Mouse (Mus musculus) testis, adult 2 months (tissue): ENCODE measurements around the gene Mroh2a. TPM values are rescaled to one million over a fixed set of nuclear protein-coding genes. Genes with fewer than 3 reads are reported as not detected.

Source experiments
- H3K27ac ChIP-seq: fragments of 200-500 bp; 2 replicates; pipeline ENCODE4 v1.5.1; 2012; ENCODE audit warnings: low read depth, low read length; ENCODE audit not compliant: control insufficient read depth, insufficient read depth
- H3K27me3 ChIP-seq: fragments of 200-500 bp; 2 replicates; pipeline ENCODE4 v1.6.1; 2012; ENCODE audit warnings: mild to moderate bottlenecking, low read length, moderate library complexity; ENCODE audit not compliant: control insufficient read depth, insufficient read depth
- H3K36me3 ChIP-seq: fragments of 200-500 bp; 2 replicates; pipeline ENCODE4 v1.6.1; 2012; ENCODE audit warnings: mild to moderate bottlenecking, low read length; ENCODE audit not compliant: control insufficient read depth, insufficient read depth
- H3K4me1 ChIP-seq: fragments of 200-500 bp; 2 replicates; pipeline ENCODE4 v1.6.1; 2012; ENCODE audit warnings: low read length; ENCODE audit not compliant: control insufficient read depth, insufficient read depth
- H3K4me3 ChIP-seq: fragments of 200-500 bp; 2 replicates; pipeline ENCODE4 v1.5.1; 2012; ENCODE audit warnings: low read depth, mild to moderate bottlenecking, low read length, moderate library complexity, mixed read lengths; ENCODE audit not compliant: control insufficient read depth
- CTCF ChIP-seq: fragments of 200-500 bp; IDR thresholded peaks from 2 replicates; pipeline ENCODE4 v1.5.1; 2012; ENCODE audit warnings: low read depth, mild to moderate bottlenecking, inconsistent platforms, low read length, moderate library complexity; ENCODE audit not compliant: control insufficient read depth, insufficient read depth, insufficient replicate concordance
- POLR2A ChIP-seq: fragments of 200-500 bp; IDR thresholded peaks from 2 replicates; pipeline ENCODE4 v1.6.1; 2012; ENCODE audit warnings: low read depth, mild to moderate bottlenecking, inconsistent platforms, low read length, moderate library complexity; ENCODE audit not compliant: control insufficient read depth
- polyA plus RNA-seq: library from polyadenylated mRNA; depleted of rRNA; stranded (reverse); fragments of >200 nt; gene quantifications from 2 replicates; pipeline ENCODE4 v1.2.3, GENCODE M21; 2012

Gene Mroh2a
- polyA plus RNA-seq, 1 experiment, result 116 TPM

GRCm38 (mm10) chr1:88256886-88257663 is 30.3 kb downstream of the Mroh2a start:
- no peaks in the 10 kb centered on the region for H3K27me3 ChIP-seq
- peaks cover 1% of the 10 kb centered on the region; the same call in 1 of the 2 replicates for H3K36me3 ChIP-seq
- no peak overlapping the region for H3K4me3 ChIP-seq
- no peaks in the 10 kb centered on the region; the same call in 1 of the 2 replicates for H3K4me1 ChIP-seq
- TF ChIP-seq POLR2A (no peak), CTCF (no peak)
- H3K27ac ChIP-seq, result no peak overlapping the region

DNA sequence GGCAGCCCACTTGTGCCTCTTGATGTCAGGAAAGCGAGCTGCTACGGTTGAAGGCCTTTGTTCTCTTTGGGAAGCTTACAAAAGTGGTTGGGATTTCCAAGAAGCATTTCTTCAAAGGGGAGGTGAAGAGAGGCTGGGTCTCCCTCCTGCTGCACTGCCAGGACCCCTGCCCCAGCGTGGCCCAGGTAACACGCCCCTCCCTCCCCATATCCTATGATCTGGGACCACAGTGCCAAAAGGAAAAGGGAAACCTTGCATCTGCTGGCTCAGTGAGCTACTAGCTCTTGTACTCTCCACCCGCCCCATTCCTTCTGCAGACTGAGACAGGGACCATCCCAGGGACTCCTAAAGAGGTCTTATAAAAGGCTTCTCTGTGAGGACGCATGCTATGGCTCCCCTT is 30.9 kb downstream of the Mroh2a start:
- TF ChIP-seq CTCF, result no peak
- no peak overlapping the region for H3K27ac ChIP-seq
- no peaks in the 10 kb centered on the region for H3K27me3 ChIP-seq
- no peak overlapping the region for H3K4me3 ChIP-seq
- H3K4me1 ChIP-seq, result no peaks in the 10 kb centered on the region; the same call in 1 of the 2 replicates
- peaks cover 1% of the 10 kb centered on the region; the same call in 1 of the 2 replicates for H3K36me3 ChIP-seq

- Histone ChIP-seq H3K27ac (no peak overlapping the region), H3K4me3 (no peak overlapping the region)
- TF ChIP-seq CTCF (no peak), POLR2A (no peak)
These were observed 31.6 kb downstream of the Mroh2a start for GRCm38 (mm10) chr1:88258361-88258760.

GRCm38 (mm10) chr1:88258881-88259642 is 32.3 kb downstream of the Mroh2a start:
- Histone ChIP-seq H3K4me3 (no peak overlapping the region), H3K27ac (no peak overlapping the region), H3K4me1 (no peaks in the 10 kb centered on the region; the same call in 1 of the 2 replicates), H3K36me3 (peaks cover 7% of the 10 kb centered on the region), H3K27me3 (no peaks in the 10 kb centered on the region)
- no peak for TF ChIP-seq CTCF
- no peak for TF ChIP-seq POLR2A

More at GRCm38 (mm10) chr1:88258361-88258760, 31.6 kb downstream of the Mroh2a start:
- Histone ChIP-seq H3K27me3 (no peaks in the 10 kb centered on the region), H3K4me1 (no peaks in the 10 kb centered on the region; the same call in 1 of the 2 replicates), H3K36me3 (peaks cover 2% of the 10 kb centered on the region; the same call in 1 of the 2 replicates)

GRCm38 (mm10) chr1:88259643-88260024 is 32.8 kb downstream of the Mroh2a start:
- Histone ChIP-seq H3K4me1 (no peaks in the 10 kb centered on the region; the same call in 1 of the 2 replicates), H3K4me3 (no peak overlapping the region), H3K36me3 (peaks cover 10% of the 10 kb centered on the region), H3K27ac (no peak overlapping the region), H3K27me3 (no peaks in the 10 kb centered on the region)
- TF ChIP-seq POLR2A, result no peak
- no peak for TF ChIP-seq CTCF

GRCm38 (mm10) chr1:88260114-88260513 is 33.3 kb downstream of the Mroh2a start:
- Histone ChIP-seq H3K27me3 (no peaks in the 10 kb centered on the region), H3K36me3 (peaks cover 11% of the 10 kb centered on the region), H3K4me1 (no peaks in the 10 kb centered on the region; the same call in 1 of the 2 replicates), H3K27ac (no peak overlapping the region), H3K4me3 (peak overlapping the region; percentile 6)
- no peak for TF ChIP-seq POLR2A
- TF ChIP-seq CTCF, result no peak

GRCm38 (mm10) chr1:88260604-88261377 is 34.0 kb downstream of the Mroh2a start:
- no peak overlapping the region for H3K27ac ChIP-seq
- TF ChIP-seq POLR2A, result no peak
- no peak for TF ChIP-seq CTCF
- H3K27me3 ChIP-seq, result no peaks in the 10 kb centered on the region
- no peaks in the 10 kb centered on the region; the same call in 1 of the 2 replicates for H3K4me1 ChIP-seq
- peak overlapping the region; percentile 19; the same call in 1 of the 2 replicates for H3K4me3 ChIP-seq
- H3K36me3 ChIP-seq, result peaks cover 17% of the 10 kb centered on the region
